Mouse (Mus musculus) cerebellum, adult 9-11 months (tissue): ENCODE results near the gene Trank1.
A peak's percentile ranks its signal among the peaks of the same experiment; 100 is the strongest.

Experiments
- DNase-seq: peaks from one replicate; pipeline ENCODE4 v3.0.0; 2022

Trank1 gene

DNA sequence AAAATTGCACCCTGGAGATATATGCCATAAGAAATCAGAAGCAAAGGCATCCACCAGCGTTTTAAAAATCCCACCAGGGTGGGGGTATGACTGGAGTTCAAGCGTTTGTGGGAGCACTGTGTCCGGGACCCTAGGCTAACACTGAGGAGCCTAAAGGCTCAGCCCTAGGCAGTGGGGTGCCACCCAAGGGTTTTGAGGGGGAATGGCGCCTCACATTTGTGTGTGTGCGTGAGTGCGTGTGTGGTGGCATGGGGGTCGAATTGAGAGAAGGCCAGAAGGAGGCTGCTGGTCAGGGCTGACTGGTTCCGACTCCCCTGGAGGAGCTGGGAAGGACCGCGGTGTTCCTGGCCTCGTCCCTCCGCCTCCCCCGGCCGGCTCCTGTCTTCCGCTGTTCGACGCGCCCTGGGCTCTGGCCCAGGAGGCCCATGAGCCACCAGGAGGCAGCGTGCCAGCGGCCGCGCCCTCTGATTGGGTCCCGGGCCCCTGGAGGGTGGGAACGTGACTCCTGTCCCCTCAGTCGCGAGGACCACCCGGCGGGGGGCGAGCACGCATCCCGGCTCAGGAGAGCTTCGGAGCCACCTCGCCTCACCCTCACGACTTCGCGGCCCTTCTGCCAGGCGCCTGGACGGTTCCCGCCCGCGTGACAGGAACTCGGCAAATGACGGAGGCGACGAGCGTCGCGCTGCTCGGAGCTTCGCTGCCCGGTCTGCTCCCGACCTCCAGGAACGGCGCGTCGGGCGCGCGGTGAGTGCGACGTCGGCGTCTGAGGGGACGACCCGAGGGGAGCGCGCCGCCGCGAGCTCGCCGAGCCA, at the start of gene Trank1:
Trank1 (plus strand) TSS at position 709 of the 812 bp plus-strand sequence.
- peak; percentile 25 for DNase-seq

DNA sequence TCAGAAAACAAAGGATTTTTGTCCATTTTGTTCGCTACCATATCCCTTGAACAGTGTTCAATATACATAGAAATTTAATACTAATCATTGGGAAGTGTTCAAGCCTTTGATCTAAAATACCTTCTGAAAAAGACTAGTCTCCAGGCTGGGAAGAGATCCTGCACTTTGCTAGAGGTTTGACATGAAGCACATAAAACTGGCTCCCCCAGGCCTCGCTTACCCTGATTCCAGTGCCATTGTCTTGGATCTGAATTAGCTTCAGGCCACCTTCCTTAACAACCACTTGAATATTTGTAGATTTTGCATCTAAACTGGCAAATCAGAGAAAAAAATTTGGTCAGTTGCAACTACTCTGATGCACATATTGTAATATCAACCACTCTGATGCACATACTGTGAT, 43.5 kb upstream of the Trank1 start:
- no peak for DNase-seq

DNA sequence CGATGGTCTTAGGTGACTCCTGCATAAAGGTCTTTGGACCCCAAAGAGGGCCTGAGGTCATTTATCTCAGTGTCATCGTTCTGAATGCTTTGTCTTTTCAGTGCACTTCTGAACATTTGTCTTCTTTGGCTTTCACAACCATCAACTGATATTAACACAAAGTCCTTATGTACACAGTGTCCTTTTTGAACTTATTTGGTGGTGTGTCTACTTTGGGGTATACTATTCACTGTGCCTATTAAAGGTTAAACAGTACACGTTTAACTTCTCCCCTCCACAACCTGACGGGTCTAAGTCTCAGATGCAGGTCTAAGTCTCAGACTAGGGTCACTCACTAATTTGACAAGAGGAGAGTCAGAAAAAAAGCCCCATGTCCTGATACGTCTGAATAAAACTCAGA, 40.9 kb upstream of the Trank1 start:
- no peak for DNase-seq

DNA sequence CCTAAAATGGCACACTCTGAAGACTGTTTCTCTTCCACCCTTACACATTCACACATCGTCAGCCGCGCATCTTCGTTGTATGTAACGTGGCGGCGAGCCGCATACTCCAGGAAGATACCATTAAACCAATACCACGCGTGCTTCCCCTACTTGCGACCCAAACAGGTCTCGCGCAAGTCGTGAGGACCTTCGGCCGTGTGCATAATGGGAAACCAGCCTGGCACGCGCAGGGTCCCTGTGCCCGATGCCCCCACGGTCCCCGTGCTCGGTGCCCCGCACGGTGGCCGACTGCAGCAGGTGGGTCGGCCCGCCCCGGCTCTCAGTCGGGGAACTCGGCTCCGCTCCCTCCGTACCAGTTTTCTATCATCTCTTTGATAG, 40.5 kb upstream of the Trank1 start:
- no peak for DNase-seq

DNA sequence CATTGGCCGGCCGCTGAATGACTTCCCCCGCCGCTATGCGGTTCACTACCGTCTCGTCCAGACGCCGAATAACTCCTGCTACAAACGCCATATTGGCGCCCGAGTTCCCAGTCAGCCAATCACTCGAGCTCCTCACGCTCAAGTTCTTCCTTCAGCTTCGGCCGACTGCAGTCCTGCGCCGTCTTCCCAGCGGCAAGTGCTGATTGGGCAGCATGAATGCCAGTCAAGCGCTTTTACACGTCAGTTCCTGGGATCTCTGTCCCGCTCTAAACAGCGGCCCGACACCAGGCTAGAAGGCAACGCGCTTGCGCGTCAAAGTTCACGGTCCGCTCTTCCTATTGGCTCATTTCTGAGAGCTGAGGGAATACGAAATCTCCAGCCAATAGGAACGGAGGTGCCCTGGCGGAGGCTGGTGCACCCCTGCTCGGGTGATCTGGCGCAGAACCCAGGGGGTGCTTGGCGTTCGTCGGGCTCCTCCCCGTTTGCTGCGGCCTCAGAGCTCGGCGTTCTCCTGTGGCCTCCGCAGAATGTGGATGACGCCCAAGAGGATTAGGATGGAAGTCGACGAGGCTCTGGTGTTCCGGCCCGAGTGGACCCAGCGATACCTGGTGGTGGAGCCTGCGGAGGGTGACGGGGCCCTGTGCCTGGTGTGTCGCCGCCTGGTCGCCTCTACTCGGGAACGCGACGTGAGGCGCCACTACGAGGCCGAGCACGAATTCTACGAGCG, 39.9 kb upstream of the Trank1 start, which contains the start of the genes Mlh1 and Epm2aip1:
Mlh1 (minus strand) TSS at position 358 of the 727 bp plus-strand sequence.
Epm2aip1 (plus strand) TSS at position 496 of the 727 bp plus-strand sequence.
- DNase-seq = peak; percentile 99

DNA sequence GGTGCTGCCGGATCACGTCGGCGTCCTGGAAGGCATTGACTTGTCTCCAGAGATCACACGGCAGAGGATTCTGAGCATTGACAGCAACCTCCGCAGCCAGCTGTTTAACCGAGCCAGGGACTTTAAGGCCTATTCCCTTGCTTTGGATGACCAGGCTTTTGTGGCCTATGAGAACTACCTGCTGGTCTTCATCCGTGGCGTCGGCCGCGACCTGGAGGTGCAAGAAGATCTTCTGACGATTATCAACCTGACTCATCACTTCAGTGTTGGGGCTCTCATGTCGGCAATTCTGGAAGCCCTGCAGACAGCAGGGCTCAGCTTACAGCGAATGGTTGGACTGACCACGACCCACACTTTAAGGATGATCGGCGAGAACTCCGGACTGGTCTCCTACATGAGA, 39.2 kb upstream of the Trank1 start:
- DNase-seq = no peak

DNA sequence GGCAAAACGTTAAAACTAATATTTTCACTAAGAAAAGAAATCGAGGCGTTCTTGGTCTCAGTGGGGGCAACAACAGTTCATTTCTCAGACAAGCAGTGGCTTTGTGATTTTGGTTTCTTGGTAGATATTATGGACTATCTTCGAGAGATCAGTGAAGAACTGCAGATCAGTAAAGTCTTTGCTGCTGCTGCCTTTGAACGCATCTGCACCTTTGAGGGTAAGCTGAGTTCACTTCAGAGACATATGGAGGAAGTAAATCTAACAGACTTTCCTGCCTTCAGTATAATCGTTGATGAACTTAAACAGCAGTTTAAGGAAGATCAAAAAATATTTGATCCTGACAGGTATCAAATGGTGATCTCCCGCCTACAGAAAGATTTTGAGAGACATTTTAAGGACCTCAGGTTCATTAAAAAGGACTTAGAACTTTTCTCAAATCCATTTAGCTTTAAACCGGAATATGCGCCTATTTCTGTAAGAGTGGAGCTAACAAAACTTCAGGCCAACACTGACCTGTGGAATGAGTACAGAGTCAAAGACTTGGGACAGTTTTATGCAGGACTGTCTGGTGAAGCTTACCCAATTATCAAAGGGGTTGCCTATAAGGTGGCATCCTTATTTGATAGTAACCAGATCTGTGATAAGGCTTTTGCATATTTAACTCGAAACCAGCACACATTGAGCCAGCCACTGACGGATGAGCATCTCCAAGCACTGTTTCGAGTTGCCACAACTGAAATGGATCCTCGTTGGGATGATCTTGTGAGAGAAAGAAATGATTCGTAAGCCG, 38.3 kb upstream of the Trank1 start:
- no peak for DNase-seq

DNA sequence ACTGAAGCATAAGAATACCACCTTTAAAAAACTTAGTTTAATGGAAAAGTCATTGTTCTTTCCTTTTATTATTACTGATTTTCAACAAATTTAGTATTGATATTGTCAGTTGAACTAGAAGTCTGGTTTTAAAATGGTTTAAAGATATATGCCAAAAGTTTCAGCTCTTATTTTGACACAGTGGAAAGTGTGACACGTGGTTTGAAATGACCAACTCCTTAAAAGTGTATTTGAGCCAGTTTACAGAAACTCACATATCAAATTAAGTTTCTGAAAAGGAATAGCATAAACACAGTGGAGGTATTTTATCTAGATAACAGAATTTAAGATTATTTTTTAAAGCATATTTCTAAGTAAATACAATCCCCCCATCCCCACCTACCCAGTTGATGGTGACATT, 37.6 kb upstream of the Trank1 start:
- DNase-seq = no peak

DNA sequence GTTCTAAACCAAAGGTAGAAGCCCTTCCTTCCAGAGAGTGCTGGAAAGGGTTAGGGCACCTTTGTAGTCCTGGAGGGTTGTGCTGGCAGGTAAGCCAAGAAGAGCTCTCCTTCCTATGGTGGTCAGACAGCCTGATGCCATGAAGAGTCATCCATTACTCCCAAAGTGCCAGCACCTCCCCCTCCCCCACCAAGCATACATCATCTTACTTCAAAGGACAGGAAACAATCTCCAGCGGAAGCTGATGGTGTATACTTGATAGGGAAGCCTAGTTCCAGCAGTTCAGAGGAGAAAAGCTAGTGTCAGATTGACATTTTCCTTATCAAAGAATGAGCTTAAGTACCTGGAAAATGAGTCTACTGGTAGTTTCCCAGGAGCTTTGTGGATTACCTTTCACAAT, 36.4 kb upstream of the Trank1 start:
- no peak for DNase-seq

DNA sequence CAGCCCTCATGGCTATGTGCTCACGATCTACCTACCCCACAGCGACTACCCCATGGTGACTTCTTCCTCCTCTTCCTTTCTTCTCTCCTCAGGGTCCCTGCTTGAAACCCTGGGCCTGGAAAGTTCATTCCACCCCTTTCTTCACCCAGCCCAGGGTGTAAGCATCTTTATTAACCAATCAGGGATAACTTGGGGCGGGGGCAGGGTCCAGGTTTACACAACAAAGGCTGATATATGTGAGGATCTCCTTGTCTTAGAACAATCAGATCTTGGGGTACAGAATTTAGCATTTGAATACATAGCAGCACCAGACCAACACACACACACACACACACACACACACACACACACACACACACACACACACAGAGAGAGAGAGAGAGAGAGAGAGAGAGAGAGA, 26.5 kb upstream of the Trank1 start:
- DNase-seq = no peak

DNA sequence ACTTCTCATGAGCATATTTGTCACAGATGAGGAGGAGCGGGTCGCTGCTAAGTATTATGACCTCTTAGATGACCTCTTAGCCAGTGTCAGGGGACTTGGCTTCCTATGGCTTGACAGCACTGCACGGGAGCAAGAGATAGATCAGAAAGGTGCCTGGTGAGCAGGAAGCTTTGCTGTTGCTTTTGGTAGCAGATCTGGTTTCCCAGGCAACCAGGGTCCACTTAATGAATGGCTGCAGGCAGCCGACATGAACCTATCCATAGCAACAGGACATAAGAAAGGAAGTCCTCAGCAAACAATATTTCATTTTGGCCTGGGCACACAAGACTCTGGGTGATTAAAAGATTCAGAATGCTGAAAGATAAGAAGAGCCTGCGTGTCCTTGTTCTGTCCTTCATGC, 25.9 kb upstream of the Trank1 start:
- no peak for DNase-seq

DNA sequence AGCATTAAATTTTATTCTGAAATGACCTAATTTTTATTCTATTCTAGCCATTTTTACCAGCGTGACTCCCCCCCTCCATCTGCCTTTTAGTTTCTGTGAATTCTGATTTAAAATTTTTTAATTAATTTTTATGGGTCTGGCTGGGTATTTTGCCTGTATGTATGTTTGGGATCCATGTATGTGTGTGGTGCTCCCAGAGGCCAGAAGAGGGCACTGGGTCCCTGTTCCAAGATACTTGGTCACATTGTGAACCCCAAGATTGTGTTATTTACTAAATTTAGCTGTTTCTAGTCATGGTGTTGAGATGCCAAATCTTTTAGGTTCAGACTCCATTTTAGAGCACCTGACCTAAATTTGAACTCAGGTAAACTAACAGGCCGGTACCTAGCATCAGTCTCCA, 25.1 kb upstream of the Trank1 start:
- no peak for DNase-seq

DNA sequence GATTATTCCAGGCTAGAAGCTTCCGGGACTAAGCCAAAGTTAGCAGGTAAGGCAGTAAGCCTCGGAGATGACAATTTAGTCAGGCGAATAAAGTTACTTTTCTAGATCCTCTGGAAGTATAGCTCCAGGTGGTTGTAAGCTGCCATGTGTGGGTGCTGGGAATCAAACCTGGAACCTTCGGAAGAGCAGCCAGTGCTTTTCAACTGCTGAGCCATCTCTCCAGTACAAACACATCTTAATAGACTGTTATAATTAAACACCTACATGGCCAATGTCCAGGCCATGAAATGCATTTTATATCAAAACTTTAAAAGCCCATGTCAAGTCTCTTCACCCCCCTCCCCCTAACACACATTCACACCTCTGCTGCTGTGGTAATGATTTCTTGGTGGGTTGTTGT, 23.6 kb upstream of the Trank1 start:
- no peak for DNase-seq

DNA sequence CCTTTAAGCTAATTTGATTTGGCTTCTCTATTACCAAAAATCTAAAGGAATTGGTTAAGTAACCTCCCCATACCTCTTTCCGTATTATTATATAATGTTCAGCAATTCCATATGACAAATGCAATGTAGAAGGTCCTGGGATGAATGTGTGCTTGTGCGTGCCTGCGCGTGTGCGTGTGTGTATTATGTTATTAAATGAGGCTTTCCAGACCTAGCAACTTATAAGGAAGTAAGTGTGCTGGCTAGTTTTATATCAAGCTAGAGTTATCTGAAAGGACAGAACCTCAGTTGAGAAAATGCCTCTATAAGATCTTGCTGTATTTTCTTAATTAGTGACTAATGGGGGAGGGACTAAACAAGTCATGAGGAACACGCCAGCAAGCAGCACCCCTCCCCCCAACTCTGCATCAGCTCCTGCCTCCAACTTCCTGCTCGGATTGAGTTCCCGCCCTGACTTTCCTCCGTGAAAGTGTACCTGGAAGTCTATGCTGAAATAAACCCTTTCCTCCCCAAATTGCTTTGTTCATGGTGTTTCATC, 22.2 kb upstream of the Trank1 start:
- DNase-seq = no peak

DNA sequence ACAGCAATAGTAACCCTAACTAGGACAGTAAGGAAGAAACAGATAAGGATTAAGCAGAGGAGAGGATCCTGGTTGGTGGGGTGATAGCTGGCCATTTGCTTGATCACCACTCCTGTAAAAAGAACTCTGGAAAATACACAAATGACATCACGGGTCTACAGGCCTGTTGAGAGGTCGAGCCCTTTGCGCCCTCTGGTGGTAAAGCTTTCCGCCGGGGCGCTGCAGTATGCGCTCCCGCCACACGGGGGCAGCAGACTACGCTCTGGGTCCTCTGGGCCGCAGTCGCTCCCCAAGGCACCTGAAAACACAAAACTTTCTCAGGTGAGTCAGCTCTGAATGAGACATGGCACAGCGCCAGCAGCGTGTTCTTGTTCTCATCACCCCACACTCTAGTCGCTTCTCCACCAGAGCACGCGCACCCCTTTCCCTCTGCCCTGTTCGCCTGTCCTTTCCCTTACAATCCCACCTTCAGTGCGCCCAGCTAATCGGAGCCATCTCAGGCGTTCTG, 21.7 kb upstream of the Trank1 start:
- DNase-seq = peak; percentile 84

DNA sequence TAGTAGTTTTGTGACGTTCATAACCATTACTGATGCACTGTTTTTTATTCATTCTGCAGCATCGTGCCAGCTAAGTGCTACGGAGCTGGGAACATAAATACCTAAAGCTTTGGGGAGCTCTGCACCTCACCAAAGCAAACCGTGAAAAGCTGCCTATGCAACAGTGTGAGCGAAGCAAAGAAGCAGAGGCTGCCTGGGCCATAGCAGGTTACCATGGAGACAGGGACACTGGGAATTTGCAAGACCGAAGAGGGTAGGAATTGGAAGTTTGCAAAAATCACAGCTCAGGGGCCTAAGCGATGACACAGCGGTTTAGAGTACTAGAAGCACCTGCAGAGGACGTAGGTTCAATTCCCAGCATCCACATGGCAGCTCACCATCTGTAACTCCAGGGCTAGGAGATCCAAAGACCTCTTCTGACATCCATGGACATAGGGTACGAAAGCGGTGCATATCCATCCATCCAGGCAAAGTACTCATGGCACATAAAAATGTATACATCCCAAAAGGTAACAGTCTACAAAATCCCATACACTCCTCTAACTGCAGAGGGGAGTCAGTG, 20.9 kb upstream of the Trank1 start:
- DNase-seq = no peak

DNA sequence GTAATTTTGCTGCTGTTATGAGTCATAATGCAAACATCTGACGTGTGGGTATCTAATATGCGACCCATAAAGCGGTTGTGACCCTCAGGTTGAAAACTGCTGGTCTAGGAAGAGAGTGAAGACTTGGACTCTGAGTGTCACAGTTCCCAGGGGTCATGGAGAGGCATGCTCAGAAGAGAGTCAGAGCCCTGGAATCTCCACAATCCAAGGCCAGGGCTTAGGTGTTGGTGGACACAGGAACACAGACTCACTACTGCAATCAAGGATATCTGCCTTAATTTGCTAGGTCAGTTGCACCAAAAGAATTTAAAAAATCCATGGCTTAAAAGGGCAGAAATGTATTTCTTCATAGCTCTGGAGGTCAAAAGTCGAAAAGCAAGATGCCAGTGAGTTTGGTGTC, 18.3 kb upstream of the Trank1 start:
- DNase-seq = no peak

DNA sequence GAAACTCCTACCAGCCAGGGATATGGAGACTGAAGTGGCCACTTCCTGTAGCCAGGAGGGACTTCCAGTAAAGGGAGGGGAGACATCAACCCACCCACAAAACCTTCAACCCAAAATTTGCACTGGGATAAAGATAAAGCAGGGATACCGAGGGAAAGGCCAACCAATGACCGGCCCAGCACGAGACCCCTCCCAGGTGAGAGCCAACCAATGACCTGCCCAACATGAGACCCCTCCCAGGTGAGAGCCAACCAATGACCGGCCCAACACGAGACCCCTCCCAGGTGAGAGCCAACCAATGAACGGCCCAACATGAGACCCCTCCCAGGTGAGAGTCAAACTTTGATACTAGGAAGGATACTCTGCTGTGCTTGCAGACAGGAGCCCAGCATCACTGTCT, 16.6 kb upstream of the Trank1 start:
- no peak for DNase-seq

DNA sequence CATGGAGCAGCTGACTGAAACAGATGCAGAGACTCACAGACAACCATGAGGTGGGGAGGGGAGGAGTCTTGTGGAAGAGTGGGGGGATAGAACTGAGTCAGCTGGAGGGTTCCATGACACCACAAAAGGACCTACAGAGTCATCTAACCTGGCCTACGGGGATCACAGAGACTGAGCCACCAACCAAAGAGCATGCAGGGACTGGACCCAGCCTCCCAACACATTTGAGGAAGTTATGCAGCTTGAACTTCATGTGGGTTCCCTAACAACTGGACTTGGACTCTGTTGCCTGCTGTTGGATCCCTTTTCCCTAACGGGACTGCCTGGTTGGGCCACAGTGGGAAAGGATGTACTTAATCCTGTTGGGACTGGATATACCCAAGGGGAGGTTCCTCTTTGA, 16.2 kb upstream of the Trank1 start:
- DNase-seq = no peak

DNA sequence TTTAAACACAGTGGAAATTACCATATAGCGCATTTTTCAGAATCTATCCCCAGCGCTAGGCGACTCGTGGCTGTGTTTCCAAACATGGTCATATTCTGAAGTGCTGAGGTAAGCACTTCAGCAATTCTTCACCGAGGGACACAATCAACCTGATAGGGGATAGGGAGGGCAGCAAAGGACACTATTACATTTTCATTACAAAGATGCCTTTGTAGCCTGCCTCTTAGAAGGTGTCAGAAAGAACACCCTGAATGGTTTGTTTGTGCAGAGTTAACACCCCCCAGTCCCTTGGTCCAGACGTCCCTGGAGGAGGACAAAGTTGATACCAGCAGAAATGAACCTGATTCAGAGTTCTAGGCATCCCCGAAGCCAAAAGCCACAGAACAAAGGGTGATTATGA, 15.1 kb upstream of the Trank1 start:
- no peak for DNase-seq

DNA sequence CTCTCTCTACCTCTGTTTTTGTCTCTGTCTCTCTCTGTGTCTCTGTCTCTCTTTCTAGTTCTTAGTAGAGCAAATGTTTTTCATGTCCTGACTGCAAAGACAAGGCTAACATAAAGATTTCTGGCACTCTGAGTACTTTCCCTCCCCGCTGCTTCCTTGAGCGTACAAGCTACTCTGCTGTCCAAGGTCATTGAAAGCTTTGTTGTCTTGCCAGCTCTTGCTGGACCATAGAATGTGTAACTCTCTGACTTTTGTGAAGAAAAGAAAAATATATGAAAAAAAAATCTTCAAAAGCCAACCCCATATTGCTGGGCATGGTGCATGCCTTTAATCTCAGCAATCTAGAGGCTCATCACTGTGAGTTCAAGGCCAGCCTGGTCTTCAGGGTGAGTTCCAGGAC, 12.9 kb upstream of the Trank1 start:
- no peak for DNase-seq

DNA sequence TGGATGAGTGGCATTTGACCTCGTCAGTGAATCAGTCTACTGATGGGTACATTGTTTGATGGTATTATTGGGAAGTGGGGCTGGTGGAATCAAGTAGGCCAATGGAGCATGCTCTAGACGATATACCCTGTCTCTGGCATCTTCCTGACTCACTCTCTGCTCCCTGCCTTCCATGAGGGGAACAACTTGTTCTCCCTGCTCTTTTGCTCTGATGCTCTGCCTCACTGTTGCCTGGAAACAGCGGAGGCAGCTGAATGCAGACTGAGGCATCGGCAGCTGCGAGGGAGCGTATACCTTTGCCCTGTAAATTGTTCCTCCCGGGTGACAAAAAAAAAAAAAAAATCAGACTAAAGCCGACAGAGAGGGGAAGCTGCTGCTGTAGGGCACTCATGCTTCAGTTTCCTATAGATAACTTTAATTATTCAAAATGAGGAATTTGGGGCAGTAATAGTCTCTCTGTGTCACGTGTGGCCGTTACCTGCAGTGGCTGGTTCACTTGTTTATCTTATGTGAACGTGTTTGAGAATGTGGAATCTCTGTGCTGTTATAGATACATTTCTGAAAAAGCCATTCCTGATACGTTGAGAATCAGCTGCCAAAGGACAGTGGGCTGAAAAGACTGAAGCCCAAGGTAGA, 9.2 kb upstream of the Trank1 start:
- no peak for DNase-seq
